Mouse (Mus musculus) right cerebral cortex, adult 18-20 months (tissue): ENCODE data around the gene Etl4.
A peak's percentile ranks its signal among the peaks of the same experiment; 100 is the strongest.
"Not testable (repeated sequence)": the region's sequence is repeated elsewhere in the genome, so short reads cannot be mapped to it uniquely, and the experiment has no call there.

Experiments
- DNase-seq: peaks from one replicate; pipeline ENCODE4 v3.0.0; 2022; ENCODE audit warnings: mixed read lengths

Etl4 gene

DNA sequence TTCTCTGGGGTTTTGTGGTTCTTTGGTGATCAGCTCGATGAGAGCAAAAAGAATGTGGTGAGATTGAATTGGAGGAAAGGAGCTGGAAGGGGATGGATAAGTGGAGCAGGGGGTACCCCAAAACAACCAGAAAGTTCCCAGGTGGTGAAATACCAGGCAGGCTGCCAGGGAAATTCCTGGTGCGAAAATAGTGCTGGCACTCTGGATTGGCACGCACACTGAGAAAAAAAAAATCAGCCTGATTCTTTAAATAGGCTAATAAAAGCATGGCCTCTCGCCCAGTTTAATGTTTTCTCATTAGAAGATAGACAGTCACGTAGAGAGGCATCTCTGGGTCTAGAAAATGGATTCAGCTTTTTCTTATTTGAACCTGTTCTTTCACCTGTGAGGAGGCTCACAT is 258.0 kb downstream of the Etl4 start:
- DNase-seq, result no peak

DNA sequence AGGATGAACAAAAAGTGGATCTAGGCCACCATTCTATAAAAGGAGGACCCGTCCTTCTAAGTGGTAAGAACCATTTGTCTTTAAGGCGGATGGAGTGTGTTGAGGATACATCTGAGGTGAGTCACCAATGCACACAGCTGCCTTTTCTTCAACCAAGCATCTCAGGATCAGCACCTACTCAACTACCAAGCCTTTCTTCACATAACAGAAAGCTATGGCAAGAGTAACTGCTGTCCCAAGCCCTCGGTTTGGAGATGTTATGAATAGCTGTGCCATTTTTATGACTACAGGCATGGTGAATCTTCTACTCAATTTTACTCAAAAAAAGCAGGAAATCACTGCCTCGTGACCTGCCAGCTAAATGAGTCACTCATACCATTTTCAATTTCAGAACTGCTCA is 258.6 kb downstream of the Etl4 start:
- peak; percentile 12 for DNase-seq

DNA sequence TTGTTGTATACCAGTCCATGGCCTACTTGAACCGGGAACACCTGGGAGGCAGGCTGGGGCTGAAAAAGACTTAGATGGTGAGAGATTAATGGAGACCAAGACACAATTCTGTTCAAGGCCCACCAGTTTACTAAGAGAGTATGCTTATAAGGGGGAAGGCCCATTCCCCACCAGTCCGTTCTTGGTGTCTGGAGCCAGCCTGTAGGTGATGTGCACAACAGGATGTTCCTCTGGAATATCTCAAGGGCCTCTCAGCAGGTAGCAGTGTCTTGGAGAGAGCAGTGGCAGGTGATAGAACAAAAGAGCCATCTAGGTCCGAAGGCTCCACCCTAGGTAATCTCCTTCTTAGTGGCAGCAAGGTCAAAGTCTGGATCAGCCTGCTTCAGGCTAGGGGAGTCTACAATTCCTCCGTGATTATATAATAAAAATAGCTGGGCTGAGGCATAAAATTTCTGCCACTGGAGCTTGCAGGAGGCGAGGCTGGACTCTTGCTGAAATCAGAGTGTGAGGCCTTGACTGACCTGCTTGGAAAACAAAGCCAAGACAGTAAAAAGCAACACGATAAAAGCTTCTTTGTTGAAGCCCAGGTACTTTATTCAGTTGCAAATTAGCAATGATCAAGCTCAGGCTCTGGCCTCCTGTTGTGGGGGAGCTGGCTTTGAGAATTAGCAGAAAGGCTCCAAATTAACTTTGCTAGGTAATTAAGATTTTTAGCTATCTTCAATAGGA is 267.0 kb downstream of the Etl4 start:
- not testable (repeated sequence) for DNase-seq

DNA sequence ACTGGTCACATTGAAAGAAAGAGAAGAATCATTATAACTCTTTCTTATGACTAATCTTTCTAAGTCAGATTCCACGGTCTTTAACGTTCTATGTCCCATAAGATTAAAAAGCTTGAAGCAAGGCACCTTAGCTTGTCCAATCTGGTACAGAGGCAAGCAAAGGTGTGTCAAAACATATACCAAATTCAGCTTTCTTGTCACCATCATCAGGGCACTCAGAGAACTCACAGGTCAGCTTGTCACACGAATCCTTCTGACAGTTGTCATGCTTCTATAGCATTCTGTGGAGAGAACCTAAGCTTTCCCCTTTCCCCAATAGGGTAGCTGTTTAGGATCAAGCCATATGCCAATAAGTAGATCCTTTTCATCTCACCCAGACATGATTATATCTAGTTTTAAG is 267.7 kb downstream of the Etl4 start:
- DNase-seq, result not testable (repeated sequence)

DNA sequence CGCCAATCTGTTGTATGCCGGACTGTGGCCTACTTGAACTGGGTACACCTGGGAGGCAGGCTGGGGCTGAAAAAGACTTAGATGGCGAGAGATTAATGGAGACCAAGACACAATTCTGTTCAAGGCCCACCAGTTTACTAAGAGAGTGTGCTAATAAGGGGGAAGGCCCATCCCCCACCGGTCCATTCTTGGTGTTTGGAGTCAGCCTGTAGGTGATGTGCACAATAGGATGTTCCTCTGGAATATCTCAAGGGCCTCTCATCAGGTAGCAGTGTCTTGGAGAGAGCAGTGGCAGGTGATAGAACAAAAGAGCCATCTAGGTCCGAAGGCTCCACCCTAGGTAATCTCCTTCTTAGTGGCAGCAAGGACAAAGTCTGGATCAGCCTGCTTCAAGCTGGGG is 271.0 kb downstream of the Etl4 start:
- not testable (repeated sequence) for DNase-seq

DNA sequence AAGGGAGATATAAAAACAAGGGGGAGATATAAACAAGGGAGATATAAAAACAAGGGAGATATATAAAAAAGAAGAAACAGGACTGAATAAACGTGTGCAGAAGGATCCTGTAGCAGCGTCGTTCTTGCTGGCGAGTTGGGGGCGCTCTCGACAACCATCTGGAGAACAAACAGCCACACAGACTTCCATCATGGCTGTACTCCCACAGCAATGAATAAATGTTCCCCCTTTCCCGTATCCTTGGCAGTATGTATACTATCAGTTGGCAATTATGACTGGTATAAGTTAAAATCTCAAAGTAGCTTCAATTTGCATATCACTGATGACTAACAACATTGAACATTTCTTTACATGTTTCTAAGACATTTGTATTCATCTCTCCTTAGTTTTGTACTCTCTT is 277.6 kb downstream of the Etl4 start:
- DNase-seq, result not testable (repeated sequence)

DNA sequence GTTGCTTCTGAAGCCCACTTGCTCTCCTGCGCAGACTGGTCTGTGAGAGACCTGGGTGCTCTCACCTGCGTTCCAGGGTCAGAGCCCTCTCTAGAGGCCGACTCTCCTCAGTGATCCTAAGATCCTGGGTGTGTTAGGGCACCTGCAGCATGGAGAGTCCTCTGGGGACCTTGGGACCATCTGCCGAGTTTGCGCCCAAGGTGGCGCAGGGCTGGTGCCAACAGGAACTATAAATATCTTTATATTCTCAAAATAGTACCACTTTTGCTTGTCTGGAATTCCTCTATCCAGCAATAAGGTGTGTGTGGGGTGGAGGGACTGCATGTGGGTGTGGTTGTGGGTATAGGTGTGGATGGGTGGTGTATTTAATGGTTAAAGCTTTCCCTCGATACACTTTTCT is 293.4 kb downstream of the Etl4 start:
- DNase-seq, result no peak

DNA sequence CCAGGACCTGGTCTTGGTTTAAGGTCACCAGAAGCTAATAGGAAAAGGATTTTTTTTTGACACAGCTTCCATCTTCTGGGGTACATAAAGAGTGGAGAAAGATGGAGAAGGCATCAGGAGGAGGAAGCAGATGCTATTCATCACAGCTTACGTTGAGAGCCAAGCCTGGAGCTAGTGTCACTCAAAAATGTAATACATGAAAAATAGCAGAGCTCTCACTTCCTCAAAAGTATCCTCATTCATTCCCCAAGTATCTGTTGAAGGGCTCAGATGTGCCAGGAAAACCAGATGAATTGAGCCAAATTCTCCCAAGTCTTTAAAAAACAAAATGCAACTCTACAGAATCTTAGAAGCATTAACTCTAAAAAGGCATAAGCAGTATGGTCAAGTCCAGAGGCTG is 297.1 kb downstream of the Etl4 start:
- DNase-seq, result peak; percentile 14

DNA sequence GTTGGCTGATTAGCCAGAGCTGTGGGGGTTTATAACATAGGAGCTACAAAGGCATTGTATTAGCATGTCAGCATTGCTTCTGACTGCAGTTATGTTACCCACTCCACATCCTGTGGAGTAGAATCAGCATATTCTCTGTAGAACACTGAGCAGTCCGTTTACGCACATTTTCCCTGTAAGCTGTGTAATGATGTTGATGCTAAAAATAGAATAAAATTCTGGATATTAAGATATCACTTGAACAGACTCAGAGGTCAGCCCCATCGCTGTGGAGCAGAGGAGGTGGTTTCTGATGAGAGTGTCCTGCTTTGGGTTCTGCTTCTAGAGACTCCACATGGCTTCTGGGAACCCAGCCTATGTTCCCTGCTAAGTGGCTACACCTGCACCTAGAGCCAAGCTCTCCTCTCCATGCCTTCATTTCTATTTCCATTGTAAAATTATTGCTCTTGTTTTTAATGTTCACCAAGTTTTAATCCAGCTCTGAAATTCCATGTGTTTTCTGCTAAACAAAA is 299.2 kb downstream of the Etl4 start:
- no peak for DNase-seq

DNA sequence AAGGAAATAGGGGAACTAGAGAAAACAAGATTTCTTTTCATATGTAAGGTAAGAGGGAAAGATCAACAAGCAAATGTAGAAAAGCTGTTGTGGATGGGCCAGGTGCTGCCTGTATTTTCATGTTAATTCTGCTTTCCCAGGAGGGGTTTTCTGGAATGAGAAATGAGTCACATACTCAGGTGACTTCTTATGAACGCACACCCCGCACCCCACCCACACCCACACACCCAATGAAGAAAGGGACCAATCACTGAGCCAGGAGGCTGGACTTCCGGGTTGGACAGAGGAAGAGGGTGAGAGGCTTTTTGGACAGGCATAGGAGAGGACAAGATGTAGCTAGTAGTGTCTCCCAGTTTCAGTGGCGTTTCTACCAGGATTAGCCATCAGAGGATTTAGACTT is 299.8 kb downstream of the Etl4 start:
- no peak for DNase-seq

DNA sequence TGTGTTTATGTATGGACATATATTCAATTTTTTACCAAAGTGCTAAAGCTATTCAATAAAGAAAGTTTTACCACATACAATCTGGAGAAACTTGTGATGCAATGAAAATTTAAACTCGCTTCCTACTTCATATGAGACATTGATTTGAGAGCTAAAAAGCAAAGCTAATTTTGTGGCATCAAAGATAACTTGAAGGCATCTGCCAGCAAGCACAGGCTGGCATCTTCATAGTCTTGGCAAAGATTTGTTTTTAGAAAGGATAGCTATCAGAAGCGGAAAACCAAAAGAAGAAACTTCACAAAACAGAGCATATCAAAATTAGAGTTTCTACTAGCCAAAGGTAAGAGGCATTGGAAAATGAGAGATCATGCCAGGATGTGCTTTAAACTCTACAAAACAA is 306.7 kb downstream of the Etl4 start:
- peak; percentile 13 for DNase-seq

DNA sequence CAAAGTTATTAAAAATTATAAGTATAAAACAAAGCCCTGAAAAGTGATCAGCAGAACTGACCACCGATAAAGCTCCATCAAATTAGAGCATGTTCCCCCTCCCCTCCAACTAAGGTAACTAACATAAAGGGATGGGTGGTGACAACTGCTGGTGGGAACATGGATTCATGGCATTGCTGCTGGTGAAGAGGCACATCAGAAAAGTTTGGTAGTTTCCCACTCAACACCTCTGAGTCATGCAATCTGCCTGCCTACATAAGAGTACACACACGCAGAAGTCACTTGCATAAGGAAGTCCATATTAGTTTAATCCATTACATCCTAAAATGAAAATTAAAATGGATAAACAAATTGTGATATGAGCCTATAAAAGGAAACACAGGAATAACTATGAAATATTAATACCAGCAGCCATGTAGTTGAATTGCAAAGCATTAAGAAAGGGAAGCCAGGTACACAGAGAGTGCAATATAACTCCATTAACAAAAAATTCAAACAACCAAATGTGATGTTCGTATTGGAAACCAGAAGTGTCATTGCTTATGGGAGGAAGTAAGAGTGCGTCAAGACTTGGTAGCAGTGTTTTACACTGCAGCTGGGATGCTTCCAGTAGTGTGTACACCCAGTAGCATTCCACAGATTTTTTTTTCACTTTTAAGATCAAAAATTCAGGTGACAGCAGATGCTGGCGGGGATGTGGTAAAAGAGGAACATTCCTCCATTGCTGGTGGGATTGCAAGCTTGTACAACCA is 307.3 kb downstream of the Etl4 start:
- DNase-seq, result peak; percentile 80

DNA sequence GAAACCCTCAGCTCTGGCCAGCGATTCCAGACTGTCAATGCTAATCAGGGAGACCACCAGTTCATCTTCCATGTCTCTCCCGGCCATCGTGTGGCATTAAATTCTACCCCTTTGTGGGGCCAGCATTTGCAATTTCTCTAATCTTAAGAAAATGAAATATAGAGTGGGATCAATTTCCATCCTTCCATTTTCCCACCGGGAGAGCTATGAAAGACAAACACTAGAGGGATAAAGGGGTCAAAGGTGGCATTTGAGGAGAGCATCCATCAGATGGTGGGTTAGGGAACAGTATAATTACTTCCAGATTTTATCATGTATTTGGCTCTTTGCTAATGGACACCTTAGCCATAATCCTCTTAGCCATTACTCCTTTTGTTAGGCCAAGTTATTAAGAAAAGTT is 321.8 kb downstream of the Etl4 start:
- no peak for DNase-seq

DNA sequence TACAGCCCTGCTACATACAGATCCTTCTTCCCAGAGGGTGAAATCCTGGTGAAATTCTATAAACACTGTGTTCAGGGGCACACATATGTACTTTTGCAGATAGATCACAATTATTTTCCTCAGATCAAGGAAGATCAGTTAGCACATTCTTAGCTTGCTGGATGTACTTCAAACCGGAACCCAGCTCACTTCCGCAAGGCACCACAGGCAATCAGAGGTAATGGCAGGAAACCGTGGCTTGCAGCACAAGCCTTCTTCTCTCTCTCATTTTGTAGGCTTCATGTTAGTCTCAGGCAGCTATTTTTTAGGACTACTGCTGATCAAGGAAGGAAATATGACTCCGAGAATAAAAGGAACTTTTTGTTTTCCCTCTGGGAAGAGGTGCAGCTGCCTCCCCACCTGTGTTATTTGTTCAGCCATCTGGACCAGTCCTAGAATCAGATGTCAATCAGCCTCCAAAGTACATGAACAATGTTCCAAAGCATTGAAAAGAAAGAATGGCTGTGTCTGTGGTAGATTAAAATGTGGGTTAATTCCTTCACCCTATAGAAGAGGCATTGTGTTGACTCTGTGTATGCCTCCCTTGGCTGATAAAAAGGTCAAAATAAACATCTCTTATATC is 338.6 kb downstream of the Etl4 start:
- peak; percentile 2 for DNase-seq

DNA sequence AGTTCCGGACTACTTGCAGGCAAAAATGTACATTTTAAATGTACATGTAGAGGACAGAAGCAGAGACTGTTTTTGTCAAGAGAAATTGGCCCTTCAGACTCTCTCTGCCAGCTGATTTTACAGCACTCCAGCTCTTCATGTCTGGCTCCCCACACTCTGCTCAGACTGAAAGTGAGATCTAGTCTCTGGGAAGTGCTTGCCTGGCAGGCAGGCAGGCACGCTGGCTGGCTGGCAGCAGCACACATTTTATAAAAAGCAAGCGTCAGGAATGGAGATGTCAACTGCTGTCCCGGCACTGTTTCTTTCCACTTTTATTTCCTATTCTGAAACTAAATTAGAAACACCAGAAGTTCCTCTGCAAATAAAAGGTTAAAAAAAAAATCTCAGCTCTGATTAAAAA is 339.8 kb downstream of the Etl4 start:
- DNase-seq, result peak; percentile 78

DNA sequence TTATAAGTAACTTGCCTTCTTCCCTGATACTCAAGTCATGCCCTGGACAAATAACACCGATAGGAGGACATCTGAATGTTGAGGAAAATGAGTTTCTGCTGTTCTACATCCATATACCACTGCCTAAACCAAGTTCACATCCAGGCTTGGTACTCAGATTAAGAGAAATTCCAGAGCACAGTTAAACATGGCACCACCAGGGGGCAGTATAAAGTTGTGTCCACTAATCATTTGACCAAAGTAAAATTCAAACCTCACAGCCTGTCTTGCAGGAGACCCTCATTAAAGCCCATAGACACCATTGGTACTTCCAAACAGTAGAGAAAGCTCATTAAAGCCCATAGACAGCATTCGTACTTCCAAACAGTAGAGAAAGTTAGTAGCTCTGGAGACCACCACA is 366.5 kb downstream of the Etl4 start:
- DNase-seq, result peak; percentile 25

DNA sequence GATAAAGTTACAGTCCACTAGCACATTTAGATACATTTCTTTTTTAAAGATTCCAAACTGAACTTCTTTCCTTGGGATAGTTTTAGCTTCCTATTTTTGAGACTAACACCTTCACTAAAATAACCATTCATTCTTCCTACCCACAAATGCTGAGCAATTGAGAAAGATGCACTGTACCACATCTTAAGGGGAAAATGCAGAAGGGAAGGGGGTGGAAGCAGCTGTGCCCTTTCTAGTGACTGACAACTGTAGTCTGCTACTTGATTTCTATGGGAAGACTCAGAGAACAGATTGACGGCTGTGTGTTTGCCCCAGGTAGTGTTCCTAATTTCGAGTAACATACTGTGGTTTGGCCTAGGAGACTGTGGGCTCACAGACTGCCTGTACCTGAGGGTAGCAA is 372.3 kb downstream of the Etl4 start:
- DNase-seq, result peak; percentile 58

DNA sequence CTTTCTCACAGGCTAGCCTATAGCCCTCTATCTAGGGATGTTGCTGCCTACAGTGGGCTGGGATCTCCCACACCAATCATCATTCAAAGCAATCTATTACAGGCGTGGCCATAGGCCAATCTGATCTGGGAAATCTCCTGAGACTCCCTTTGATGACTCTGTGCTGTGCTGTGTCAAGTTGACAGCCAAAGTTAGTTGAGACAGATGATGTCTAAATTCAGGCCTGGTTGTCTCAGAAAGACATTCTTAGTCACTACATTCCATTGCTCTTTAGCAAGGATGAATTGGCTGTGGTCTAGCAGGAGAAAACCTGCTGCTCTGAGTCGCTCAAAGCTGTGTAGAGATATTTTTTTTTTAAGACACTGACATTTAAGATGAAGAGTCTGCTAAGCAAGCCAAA is 374.8 kb downstream of the Etl4 start:
- no peak for DNase-seq

DNA sequence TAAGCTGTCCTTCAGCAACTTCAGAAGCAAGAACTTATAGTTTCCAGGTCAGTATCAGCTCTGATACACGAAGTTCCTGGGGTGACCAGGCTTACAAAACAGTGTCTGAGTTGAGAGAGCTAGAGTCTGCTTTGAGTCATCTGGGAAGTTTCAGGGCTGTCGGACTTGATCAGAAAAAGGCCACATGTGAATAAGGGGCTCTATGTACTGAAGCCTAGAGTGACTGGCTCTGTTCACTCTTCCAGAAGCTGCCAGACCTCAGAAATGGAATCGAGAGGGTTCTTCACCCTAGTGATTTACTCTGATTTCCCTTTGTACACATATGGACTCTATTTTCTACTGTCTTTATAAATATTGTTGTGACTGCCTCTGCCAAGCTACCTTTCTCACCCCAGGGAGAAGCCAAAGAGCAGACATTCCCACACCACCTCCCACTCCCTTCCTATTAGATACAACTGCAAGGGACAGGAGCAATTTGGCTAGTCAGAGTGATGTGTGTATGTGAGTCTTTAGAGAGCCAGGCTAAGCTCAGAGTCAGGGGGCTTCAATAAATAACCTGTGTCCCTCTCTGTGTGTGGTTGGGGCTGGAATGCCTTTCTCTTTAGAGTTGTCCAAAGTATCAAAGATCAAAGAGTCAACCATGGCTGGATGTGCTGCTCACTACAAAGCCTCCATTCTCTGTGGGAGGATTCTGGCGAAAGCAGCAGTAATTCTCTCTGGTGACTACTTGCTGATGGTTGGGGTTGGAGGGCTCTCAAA is 381.6 kb downstream of the Etl4 start:
- no peak for DNase-seq

DNA sequence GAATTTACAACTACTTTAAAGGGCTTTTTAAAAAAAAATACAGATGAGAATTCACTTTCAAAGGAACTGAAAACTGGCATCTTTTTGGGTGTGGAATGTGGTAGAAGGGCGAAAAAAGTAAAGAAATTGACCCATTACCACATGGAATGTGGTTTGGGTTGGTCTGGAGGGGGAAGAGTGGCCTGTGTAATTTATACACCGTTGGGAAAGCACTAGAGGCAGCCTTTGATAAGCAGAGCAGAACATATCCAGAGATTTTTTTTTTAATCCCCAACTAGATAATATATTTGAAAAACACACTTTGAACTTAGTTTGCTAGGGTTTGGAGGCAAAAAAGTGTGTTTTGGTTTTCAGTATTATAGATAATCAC is 382.1 kb downstream of the Etl4 start:
- DNase-seq, result no peak

DNA sequence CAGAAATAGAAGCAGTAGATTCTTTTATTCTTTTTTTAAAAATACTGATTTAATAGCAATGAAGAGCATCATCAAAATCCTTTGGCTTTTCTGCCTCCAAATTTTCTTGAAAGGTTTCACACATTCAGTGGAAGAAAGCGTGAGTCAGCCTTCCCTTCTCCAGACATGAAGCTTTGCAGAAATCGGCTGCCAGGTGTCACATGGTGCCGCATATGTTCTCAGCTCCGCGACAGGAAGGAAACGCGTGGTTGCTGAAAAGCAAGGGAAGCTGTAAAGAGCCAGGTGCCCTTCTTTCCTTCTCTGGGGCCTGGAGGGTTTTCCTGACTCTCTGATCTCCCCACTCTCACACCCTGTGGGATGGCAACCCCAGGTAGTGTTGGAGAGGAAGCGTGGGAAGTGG is 383.8 kb downstream of the Etl4 start:
- DNase-seq, result peak; percentile 93

DNA sequence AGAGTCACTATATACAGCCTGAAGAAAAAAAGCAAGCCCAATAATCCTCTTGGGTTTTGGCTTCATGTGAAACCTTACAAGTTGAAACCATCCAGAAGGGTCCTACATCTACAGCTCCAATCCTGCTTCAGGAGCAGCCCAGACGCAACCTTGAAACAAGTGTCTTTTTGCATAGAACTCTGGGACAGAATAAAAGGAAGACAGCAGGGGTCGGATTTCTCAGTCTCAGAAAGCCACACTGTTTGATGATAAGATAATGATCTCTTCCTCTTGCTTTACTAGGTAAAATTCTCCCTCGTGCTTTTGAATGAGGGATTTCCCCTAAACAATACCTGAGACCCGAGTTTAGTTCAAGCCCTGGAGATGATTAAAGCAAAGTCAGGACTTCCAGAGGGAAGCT is 385.0 kb downstream of the Etl4 start:
- DNase-seq, result no peak

DNA sequence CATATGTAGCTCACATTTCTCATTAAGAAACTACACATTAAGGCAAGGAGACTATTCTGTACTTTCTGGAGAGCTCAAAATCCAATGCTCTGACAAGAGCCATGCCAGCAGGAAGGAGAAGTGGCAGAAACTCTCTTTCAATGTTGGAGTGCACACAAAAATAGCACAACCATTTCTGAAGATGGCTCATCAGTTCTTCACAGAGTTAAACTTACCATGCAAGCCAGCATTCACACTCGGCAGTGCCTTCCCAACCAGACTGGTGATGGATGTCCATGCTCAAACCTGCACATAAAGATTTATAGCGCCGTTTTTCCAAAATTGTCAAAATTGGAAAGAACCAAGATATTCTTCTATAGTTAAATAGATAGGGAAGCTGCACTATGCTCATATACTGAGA is 392.9 kb downstream of the Etl4 start:
- DNase-seq, result no peak
